8 mouse cellular contexts compared by ENCODE assay signal in the genomic region with DNA sequence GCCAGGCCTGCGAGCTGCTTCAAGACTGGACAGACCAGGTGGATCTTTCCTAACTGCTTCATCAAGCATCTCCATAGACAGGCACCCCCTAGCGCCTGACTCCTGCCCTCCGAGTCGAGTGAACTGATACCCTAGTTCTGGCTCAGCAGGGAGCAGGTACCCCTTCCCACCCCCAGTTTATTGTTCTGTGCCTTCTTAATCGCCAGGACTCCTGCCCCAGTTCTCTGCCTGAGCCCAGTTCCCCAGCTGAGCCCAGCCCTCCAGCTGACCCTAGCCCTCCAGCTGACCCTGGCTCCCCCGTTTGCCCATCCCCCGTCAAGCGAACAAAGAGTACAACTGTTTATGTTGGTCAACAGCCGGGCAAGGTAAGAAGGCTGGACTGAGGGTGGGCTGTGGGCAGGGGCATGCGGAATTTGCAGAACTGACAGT. TPM values are rescaled to one million over a fixed set of nuclear protein-coding genes. Genes with fewer than 3 reads are reported as not detected.
DNase-seq lines count a peak whose midpoint lies in the region; ATAC-seq lines count a peak whose summit lies in the region.

No protein-coding gene starts in this region.

- no peak for DNase-seq in heart, postnatal 4 days
- peak; percentile 46 for DNase-seq in R1 (ENCODE audit: low read depth, low spot score)
- no peak for DNase-seq in T-cell, adult 2 months (ENCODE audit: low spot score)
- DNase-seq in right cerebral cortex, postnatal 4 days, result no peak
- no peak for DNase-seq in testis, postnatal 14 days (ENCODE audit: low spot score)

- peak overlapping the region; percentile 90 for H3K4me2 ChIP-seq in heart, embryonic 15.5 days
- peak overlapping the region; percentile 97 for H3K4me2 ChIP-seq in hindbrain, embryonic 15.5 days
- peak overlapping the region; percentile 86 for H3K4me2 ChIP-seq in midbrain, embryonic 15.5 days

- H3K27me3 ChIP-seq in heart, embryonic 15.5 days, result no peaks in the 10 kb centered on the region
- no peaks in the 10 kb centered on the region for H3K27me3 ChIP-seq in hindbrain, embryonic 15.5 days
- H3K27me3 ChIP-seq in midbrain, embryonic 15.5 days (replicated peaks), result no peaks in the 10 kb centered on the region

- 22% methylated on average over 10 of the region's 10 CpGs for WGBS in heart, embryonic 15.5 days
- WGBS in hindbrain, embryonic 15.5 days, result 15% methylated on average over 10 of the region's 10 CpGs
- 15% methylated on average over 10 of the region's 10 CpGs for WGBS in midbrain, embryonic 15.5 days

- peaks cover 38% of the 10 kb centered on the region for H3K36me3 ChIP-seq in heart, embryonic 15.5 days
- H3K36me3 ChIP-seq in hindbrain, embryonic 15.5 days, result no peaks in the 10 kb centered on the region
- no peaks in the 10 kb centered on the region for H3K36me3 ChIP-seq in midbrain, embryonic 15.5 days (replicated peaks)

- H3K27ac ChIP-seq in heart, embryonic 15.5 days, result 0 out of 2 replicates have a peak overlapping the region, but pooled peaks have one; percentile 10
- no peak overlapping the region for H3K27ac ChIP-seq in hindbrain, embryonic 15.5 days (replicated peaks)
- H3K27ac ChIP-seq in midbrain, embryonic 15.5 days, result no peak overlapping the region

- ATAC-seq in heart, embryonic 15.5 days (replicated peaks; ENCODE audit: insufficient number of reproducible peaks, insufficient read depth, low FRiP score, low read depth), result no peak
- ATAC-seq in hindbrain, embryonic 15.5 days (ENCODE audit: low FRiP score, low read depth), result no peak
- ATAC-seq in midbrain, embryonic 15.5 days (replicated peaks), result no peak

- peaks cover 27% of the 10 kb centered on the region for H3K4me1 ChIP-seq in heart, embryonic 15.5 days (replicated peaks)
- peaks cover 35% of the 10 kb centered on the region for H3K4me1 ChIP-seq in hindbrain, embryonic 15.5 days (replicated peaks)
- H3K4me1 ChIP-seq in midbrain, embryonic 15.5 days, result peaks cover 27% of the 10 kb centered on the region

- H3K9ac ChIP-seq in heart, embryonic 15.5 days, result peak overlapping the region; percentile 92
- H3K9ac ChIP-seq in hindbrain, embryonic 15.5 days, result 0 out of 2 replicates have a peak overlapping the region, but pooled peaks have one; percentile 14
- H3K9ac ChIP-seq in midbrain, embryonic 15.5 days, result no peak overlapping the region; the same call in 1 of the 2 replicates

- H3K9me3 ChIP-seq in heart, embryonic 15.5 days (replicated peaks), result no peaks in the 10 kb centered on the region
- no peaks in the 10 kb centered on the region for H3K9me3 ChIP-seq in hindbrain, embryonic 15.5 days
- H3K9me3 ChIP-seq in midbrain, embryonic 15.5 days, result no peaks in the 10 kb centered on the region

- H3K4me3 ChIP-seq in heart, embryonic 15.5 days, result peak overlapping the region; percentile 91
- H3K4me3 ChIP-seq in hindbrain, embryonic 15.5 days, result peak overlapping the region; percentile 93
- H3K4me3 ChIP-seq in midbrain, embryonic 15.5 days, result peak overlapping the region; percentile 69

RNA-seq across cellular contexts. Expression of gene Cdt1, which starts 1.1 kb away (rescaled TPM):
- 24.5 and 28.4 TPM in 2 replicates for polyA plus RNA-seq in heart, embryonic 15.5 days (2015; fragmentation: Nextera tagmentation; extraction: Ambion mirVana)
- total RNA-seq in heart, postnatal 4 days (2021), result 10 to 100 TPM; 36.5 to 38.2 TPM
- 10.6 and 11.5 TPM in 2 replicates for polyA plus RNA-seq in hindbrain, embryonic 15.5 days (2015; fragmentation: Nextera tagmentation; extraction: Ambion mirVana)
- polyA plus RNA-seq in midbrain, embryonic 15.5 days (2015; fragmentation: Nextera tagmentation; extraction: Ambion mirVana), result 7.0 and 8.2 TPM in 2 replicates

RNA-seq across cellular contexts. Expression of gene Aprt, which starts 7.8 kb away (rescaled TPM):
- 163 and 208 TPM in 2 replicates for polyA plus RNA-seq in heart, embryonic 15.5 days (2015; fragmentation: Nextera tagmentation; extraction: Ambion mirVana)
- 10 to 100 TPM; 58.5 to 58.8 TPM for total RNA-seq in heart, postnatal 4 days (2021)
- 170 and 179 TPM in 2 replicates for polyA plus RNA-seq in hindbrain, embryonic 15.5 days (2015; fragmentation: Nextera tagmentation; extraction: Ambion mirVana)
- polyA plus RNA-seq in midbrain, embryonic 15.5 days (2015; fragmentation: Nextera tagmentation; extraction: Ambion mirVana), result 166 and 173 TPM in 2 replicates

RNA-seq across cellular contexts. Expression of gene Piezo1, which starts 17.8 kb away (rescaled TPM):
- polyA plus RNA-seq in heart, embryonic 15.5 days (2015; fragmentation: Nextera tagmentation; extraction: Ambion mirVana), result 11.5 and 13.9 TPM in 2 replicates
- total RNA-seq in heart, postnatal 4 days (2021), result 10 to 100 TPM; 53.7 to 55.4 TPM
- 2.2 and 2.8 TPM in 2 replicates for polyA plus RNA-seq in hindbrain, embryonic 15.5 days (2015; fragmentation: Nextera tagmentation; extraction: Ambion mirVana)
- polyA plus RNA-seq in midbrain, embryonic 15.5 days (2015; fragmentation: Nextera tagmentation; extraction: Ambion mirVana), result 2.7 and 3.3 TPM in 2 replicates

RNA-seq across cellular contexts. Expression of gene Galns, which starts 42.4 kb away (rescaled TPM):
- 8.0 and 12.2 TPM in 2 replicates for polyA plus RNA-seq in heart, embryonic 15.5 days (2015; fragmentation: Nextera tagmentation; extraction: Ambion mirVana)
- 10 to 100 TPM in 1 of 2 experiments, 1 to 10 TPM in 1; 9.2 to 10.6 TPM for total RNA-seq in heart, postnatal 4 days (2021)
- polyA plus RNA-seq in hindbrain, embryonic 15.5 days (2015; fragmentation: Nextera tagmentation; extraction: Ambion mirVana), result 6.8 and 8.1 TPM in 2 replicates
- polyA plus RNA-seq in midbrain, embryonic 15.5 days (2015; fragmentation: Nextera tagmentation; extraction: Ambion mirVana), result 7.2 and 9.0 TPM in 2 replicates

RNA-seq across cellular contexts. Expression of gene Trappc2l, which starts 42.5 kb away (rescaled TPM):
- 47.1 and 56.2 TPM in 2 replicates for polyA plus RNA-seq in heart, embryonic 15.5 days (2015; fragmentation: Nextera tagmentation; extraction: Ambion mirVana)
- 10 to 100 TPM; 48.7 to 56.3 TPM for total RNA-seq in heart, postnatal 4 days (2021)
- 109 and 112 TPM in 2 replicates for polyA plus RNA-seq in hindbrain, embryonic 15.5 days (2015; fragmentation: Nextera tagmentation; extraction: Ambion mirVana)
- polyA plus RNA-seq in midbrain, embryonic 15.5 days (2015; fragmentation: Nextera tagmentation; extraction: Ambion mirVana), result 120 and 126 TPM in 2 replicates
